Mouse (Mus musculus): ENCODE measurements around the gene Vav2. TPM values are rescaled to one million over a fixed set of nuclear protein-coding genes. Genes with fewer than 3 reads are reported as not detected.
A peak's percentile ranks its signal among the peaks of the same experiment; 100 is the strongest.

The Vav2 gene
- polyA plus RNA-seq, 1 experiment: not detected

DNA sequence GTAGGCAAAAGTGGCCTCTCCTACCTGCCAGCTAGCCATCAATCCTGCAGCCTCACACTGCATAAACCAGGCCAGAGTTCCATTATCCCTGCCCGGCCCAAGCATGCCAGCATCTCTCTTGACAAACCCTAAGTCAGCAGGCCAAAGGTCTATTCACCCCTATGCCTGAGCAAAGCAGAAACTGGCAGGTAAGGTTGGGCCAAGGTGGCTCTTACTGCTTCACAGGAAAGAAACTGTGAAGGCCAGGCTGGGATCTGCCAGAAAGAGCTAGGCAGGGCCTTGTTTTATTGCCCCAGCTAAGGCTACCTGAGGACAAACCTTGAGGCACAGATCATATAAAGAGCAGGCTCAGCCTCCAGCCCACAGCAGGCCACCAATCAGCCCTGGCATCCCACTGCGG, 55.4 kb downstream of the Vav2 start:
- peaks cover 9% of the 10 kb centered on the region; the same call in 1 of the 2 replicates for H3K4me1 ChIP-seq (ENCODE audit: control insufficient read depth, insufficient read depth, low read length)
- H3K4me3 ChIP-seq (ENCODE audit: insufficient read depth, low read depth, low read length): no peak overlapping the region
- WGBS: 89% methylated on average over 2 of the region's 2 CpGs
- TF ChIP-seq POLR2A (IDR thresholded peaks at IDR 0.05; ENCODE audit: insufficient read depth, low read depth, low read length): no peak
- no peak overlapping the region for H3K27ac ChIP-seq (ENCODE audit: insufficient read depth, low read depth, low read length)

DNA sequence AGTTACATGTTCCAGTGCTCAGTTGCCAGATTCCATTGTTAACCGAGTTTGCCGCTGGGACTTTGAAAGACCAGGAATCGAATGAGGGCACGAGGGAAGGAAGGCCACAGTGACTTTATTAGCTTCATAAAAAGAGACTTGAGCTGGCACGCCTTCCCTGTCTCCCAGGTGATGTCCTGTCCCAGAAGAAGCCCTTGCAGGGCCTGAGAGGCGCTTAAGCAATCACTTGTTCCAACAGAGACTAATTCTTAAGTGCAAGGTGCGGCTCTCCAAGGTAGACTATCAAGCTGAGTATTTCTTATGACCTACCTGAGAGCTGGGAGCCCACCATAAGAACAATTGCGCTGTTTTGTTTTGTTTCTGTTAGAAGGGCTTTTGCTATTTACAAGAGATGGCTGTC, 57.9 kb downstream of the Vav2 start:
- TF ChIP-seq POLR2A (IDR thresholded peaks at IDR 0.05; ENCODE audit: insufficient read depth, low read depth, low read length) (no peak), CTCF (IDR thresholded peaks at IDR 0.05; ENCODE audit: insufficient read depth, low read depth, low read length) (no peak)
- 89% methylated on average over 8 of the region's 8 CpGs for WGBS

DNA sequence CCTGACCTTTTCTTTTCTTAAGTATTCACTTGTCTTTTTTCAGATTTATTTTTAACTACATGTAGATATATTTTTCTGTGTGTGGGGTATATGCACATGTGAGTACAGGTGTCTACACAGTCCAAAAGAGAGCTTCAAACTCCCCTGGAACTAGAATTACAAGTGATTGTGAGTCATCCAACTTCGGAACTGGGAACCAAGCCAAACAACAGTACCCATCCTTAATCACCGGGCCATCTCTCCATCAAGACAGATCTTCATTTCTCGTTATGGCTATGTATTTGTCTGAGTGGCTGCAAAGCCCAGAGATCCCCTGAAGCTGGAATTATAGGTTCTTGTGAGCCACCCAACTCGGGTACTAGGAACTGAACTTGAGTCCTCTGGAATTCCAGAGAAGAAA, 61.5 kb downstream of the Vav2 start:
- Histone ChIP-seq H3K4me3 (ENCODE audit: insufficient read depth, low read depth, low read length) (no peak overlapping the region), H3K4me1 (ENCODE audit: control insufficient read depth, insufficient read depth, low read length) (no peaks in the 10 kb centered on the region; the same call in 1 of the 2 replicates), H3K27ac (ENCODE audit: insufficient read depth, low read depth, low read length) (no peak overlapping the region)
- TF ChIP-seq POLR2A (IDR thresholded peaks at IDR 0.05; ENCODE audit: insufficient read depth, low read depth, low read length): no peak
- TF ChIP-seq CTCF (IDR thresholded peaks at IDR 0.05; ENCODE audit: insufficient read depth, low read depth, low read length): no peak
- 56% methylated on average over 4 of the region's 4 CpGs for WGBS

More for the DNA sequence above, 57.9 kb downstream of the Vav2 start:
- no peak overlapping the region for H3K4me3 ChIP-seq (ENCODE audit: insufficient read depth, low read depth, low read length)
- H3K4me1 ChIP-seq (ENCODE audit: control insufficient read depth, insufficient read depth, low read length): peaks cover 3% of the 10 kb centered on the region
- no peak overlapping the region for H3K27ac ChIP-seq (ENCODE audit: insufficient read depth, low read depth, low read length)

DNA sequence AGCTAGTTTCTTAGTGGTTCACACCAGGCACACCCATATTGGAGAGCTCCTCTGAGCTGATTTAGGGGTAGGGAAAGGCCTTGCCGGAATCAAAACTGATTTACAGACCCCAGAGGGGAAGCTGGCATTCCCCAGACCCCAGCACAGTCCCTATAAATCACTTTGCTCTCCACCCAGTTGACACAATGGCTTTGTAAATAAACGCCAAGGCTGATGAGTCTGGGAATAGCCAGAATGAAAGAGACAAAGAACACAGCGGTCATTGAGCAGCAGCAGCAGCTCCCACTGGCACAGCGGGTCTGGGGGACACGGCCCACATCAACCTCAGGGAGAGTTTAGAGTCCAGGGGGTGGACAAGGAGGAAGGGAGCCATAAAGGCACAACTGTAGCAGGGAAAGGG, 65.0 kb downstream of the Vav2 start:
- Histone ChIP-seq H3K27ac (ENCODE audit: insufficient read depth, low read depth, low read length) (no peak overlapping the region), H3K4me1 (ENCODE audit: control insufficient read depth, insufficient read depth, low read length) (no peaks in the 10 kb centered on the region; the same call in 1 of the 2 replicates), H3K4me3 (ENCODE audit: insufficient read depth, low read depth, low read length) (no peak overlapping the region)
- TF ChIP-seq POLR2A (IDR thresholded peaks at IDR 0.05; ENCODE audit: insufficient read depth, low read depth, low read length) (no peak), CTCF (IDR thresholded peaks at IDR 0.05; ENCODE audit: insufficient read depth, low read depth, low read length) (no peak)
- WGBS: 77% methylated on average over 5 of the region's 5 CpGs

DNA sequence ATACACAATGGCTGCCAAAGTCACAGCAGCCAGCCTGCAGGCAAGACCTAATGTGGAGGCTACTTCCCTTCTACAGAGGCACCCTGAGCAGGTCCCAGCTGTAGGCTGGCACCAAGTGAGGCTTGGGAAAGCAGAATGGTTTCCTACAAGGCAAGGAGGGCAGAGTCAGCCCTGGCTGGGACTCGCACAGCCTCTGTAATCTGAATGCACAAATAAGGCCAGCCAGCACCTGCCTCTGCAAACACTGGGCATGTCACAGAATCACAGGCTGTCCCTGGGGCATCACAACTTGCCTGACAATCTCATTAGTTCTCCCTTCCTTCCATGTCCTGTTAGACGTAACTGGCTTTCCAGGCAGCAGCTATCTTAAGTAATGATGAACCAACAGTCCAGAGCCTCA, 68.4 kb downstream of the Vav2 start:
- Histone ChIP-seq H3K4me3 (ENCODE audit: insufficient read depth, low read depth, low read length) (no peak overlapping the region), H3K4me1 (ENCODE audit: control insufficient read depth, insufficient read depth, low read length) (no peaks in the 10 kb centered on the region), H3K27ac (ENCODE audit: insufficient read depth, low read depth, low read length) (no peak overlapping the region)
- 75% methylated on average over 2 of the region's 2 CpGs for WGBS
- no peak for TF ChIP-seq POLR2A (IDR thresholded peaks at IDR 0.05; ENCODE audit: insufficient read depth, low read depth, low read length)

DNA sequence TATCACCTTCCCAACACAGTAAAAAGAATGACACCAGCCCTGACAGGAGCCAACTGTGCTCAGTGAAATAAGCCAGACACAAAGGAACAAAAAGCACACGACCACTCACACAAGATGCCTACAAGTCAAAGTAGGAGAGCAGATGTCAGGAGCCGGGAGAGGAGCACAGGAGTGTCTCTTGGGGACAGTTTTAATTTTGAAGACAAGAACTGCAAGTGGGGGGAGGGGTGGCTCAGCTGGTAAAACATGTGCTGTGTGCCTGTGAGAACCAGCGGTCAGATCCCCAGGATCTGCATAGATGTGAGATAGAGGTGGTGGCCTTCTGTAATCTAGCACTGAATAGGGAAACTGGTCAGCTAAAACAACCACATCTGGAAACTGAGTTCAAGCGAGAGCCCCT, 71.1 kb downstream of the Vav2 start:
- Histone ChIP-seq H3K4me1 (ENCODE audit: control insufficient read depth, insufficient read depth, low read length) (no peaks in the 10 kb centered on the region), H3K27ac (ENCODE audit: insufficient read depth, low read depth, low read length) (no peak overlapping the region), H3K4me3 (ENCODE audit: insufficient read depth, low read depth, low read length) (no peak overlapping the region)
- WGBS: 78% methylated on average over 4 of the region's 4 CpGs
- TF ChIP-seq CTCF (IDR thresholded peaks at IDR 0.05; ENCODE audit: insufficient read depth, low read depth, low read length) (no peak), POLR2A (IDR thresholded peaks at IDR 0.05; ENCODE audit: insufficient read depth, low read depth, low read length) (no peak)

DNA sequence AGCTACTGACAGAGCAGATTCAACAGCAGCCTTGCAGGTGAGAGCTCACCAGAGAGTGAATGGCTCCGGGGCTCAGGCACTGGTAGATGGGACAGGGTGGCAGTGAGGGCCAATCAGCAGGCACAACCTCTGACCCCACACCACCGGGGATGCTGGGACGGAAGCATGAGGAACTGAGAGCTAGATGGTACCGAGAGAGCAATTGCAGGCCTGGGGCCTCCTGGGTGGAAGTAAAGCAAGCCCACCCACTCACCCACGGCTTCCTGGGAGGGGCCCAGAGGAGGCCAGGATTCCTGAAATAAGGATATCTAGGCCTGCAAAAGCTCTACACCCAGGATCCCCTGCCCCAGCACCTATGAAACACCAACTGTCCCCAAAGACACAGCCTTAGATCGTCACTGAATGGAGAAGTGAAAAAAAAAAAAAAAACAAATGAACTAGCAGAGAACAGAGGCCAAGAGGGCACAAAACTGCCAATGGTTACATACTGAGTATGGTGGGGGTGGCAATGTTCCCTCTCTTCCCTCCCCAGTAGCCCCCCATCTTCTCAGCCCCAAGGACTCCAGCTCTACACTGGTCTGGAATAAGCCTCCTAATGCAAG, 72.1 kb downstream of the Vav2 start:
- H3K4me1 ChIP-seq (ENCODE audit: control insufficient read depth, insufficient read depth, low read length): no peaks in the 10 kb centered on the region
- H3K4me3 ChIP-seq (ENCODE audit: insufficient read depth, low read depth, low read length): no peak overlapping the region
- 92% methylated on average over 6 of the region's 6 CpGs for WGBS
- TF ChIP-seq CTCF (IDR thresholded peaks at IDR 0.05; ENCODE audit: insufficient read depth, low read depth, low read length) (no peak), POLR2A (IDR thresholded peaks at IDR 0.05; ENCODE audit: insufficient read depth, low read depth, low read length) (no peak)
- H3K27ac ChIP-seq (ENCODE audit: insufficient read depth, low read depth, low read length): no peak overlapping the region

DNA sequence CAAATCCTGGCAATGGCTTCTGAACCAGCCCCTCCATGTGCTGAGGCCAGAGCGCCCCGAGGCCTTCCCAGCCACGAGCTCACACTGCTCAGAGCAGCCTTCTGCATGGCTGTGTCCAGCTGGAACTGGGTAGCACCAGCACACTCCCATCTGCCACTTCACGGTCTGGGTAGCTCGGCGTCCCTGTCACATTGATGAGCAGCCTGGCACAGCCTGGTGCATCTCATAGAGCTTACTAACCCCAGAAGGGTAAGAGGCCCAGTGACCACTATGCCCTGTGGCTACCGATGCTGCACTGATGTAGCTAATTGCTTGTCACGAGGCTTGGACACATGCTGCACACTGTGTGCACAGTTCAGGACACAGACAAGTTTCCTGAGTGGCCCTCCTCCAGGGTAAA, 74.1 kb downstream of the Vav2 start:
- no peak overlapping the region for H3K27ac ChIP-seq (ENCODE audit: insufficient read depth, low read depth, low read length)
- 74% methylated on average over 8 of the region's 8 CpGs for WGBS

DNA sequence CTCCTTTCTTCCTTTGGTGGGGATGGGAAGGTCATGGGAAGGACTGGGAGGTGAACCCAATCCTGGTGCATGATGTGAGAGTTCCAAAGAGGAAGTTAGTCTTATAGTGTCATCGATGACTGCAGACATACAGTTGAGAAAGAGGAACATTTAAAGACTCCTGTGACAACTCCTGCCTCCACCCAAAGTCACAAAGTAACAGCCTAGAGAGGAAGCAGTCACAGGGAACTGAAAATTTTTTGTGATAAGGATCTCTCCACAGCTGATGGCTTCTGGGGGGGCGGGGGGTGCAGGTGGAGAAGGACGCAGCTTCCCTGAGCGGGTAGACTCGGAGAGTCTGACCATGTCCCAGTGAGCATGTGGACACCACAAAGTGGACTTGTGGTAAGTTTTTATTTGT, 76.5 kb downstream of the Vav2 start:
- Histone ChIP-seq H3K4me1 (ENCODE audit: control insufficient read depth, insufficient read depth, low read length) (peaks cover under 1% of the 10 kb centered on the region; the same call in 1 of the 2 replicates), H3K4me3 (ENCODE audit: insufficient read depth, low read depth, low read length) (no peak overlapping the region), H3K27ac (ENCODE audit: insufficient read depth, low read depth, low read length) (no peak overlapping the region)
- WGBS: 92% methylated on average over 5 of the region's 5 CpGs
- TF ChIP-seq CTCF (IDR thresholded peaks at IDR 0.05; ENCODE audit: insufficient read depth, low read depth, low read length) (no peak), POLR2A (IDR thresholded peaks at IDR 0.05; ENCODE audit: insufficient read depth, low read depth, low read length) (no peak)

More for the DNA sequence above, 74.1 kb downstream of the Vav2 start:
- no peak overlapping the region for H3K4me3 ChIP-seq (ENCODE audit: insufficient read depth, low read depth, low read length)
- H3K4me1 ChIP-seq (ENCODE audit: control insufficient read depth, insufficient read depth, low read length): no peaks in the 10 kb centered on the region
- TF ChIP-seq CTCF (IDR thresholded peaks at IDR 0.05; ENCODE audit: insufficient read depth, low read depth, low read length) (no peak), POLR2A (IDR thresholded peaks at IDR 0.05; ENCODE audit: insufficient read depth, low read depth, low read length) (no peak)

DNA sequence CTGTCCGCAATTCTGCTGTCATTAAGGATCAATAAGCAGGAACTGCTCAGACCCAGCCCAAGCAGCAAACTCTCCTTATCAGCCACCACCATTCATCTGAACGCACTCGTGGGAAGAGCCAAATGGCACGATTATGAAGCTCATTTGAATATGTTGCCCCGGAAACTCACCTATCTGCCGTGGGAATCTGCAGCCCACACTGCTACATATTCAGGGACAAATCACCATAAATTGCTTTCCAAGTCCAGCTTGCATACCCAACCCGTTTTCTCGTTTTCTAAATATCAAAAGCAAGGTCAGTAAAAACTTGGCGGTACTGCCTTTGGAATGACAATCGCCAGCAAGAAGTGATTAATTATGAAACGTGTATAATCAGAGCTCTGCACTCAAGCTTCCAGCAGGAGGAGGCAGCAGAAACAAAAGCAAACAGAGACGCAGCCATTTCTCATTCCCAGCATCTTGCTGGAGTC, 82.8 kb downstream of the Vav2 start:
- peaks cover 14% of the 10 kb centered on the region for H3K4me1 ChIP-seq (ENCODE audit: control insufficient read depth, insufficient read depth, low read length)
- TF ChIP-seq POLR2A (IDR thresholded peaks at IDR 0.05; ENCODE audit: insufficient read depth, low read depth, low read length) (no peak), CTCF (IDR thresholded peaks at IDR 0.05; ENCODE audit: insufficient read depth, low read depth, low read length) (no peak)
- WGBS: 24% methylated on average over 12 of the region's 12 CpGs
- no peak overlapping the region for H3K4me3 ChIP-seq (ENCODE audit: insufficient read depth, low read depth, low read length)
- 0 out of 2 replicates have a peak overlapping the region, but pooled peaks have one; percentile 16 for H3K27ac ChIP-seq (ENCODE audit: insufficient read depth, low read depth, low read length)
